Mouse (Mus musculus) lung, postnatal 10 days (tissue): ENCODE measurements at regions not wholly inside any gene's neighbourhood (a gene's known extent, or its start where the extent isn't known, plus 50 kb on each side); places are given as distances from the start of the nearest gene placed in this dataset.
A peak's percentile ranks its signal among the peaks of the same experiment; 100 is the strongest.

ENCODE experiments used
- DNase-seq: peaks from one replicate; pipeline ENCODE4 v3.0.0; 2021

DNA sequence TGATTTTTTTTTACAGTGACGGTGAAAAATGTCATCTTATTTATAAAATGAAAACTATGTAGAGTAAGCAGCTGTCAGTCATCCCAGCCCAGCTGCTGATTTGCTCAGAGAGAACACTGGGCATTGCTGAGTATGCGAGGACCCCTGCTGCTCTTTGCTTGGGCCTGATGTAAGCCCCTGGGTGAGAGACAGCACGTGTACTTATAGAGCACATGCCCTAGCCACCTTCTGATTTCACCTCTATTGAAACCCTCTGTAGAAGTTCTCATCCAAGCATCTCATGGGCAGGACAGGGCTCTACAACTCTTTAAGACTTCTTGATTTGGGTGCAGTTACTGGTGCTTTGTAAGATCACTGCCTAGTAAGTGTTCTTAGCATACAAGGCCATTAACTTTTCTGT lies 182.2 kb downstream of the Rab11fip2 start:
- DNase-seq: no peak

- DNase-seq: no peak
Measured at GRCm38 (mm10) chr19:59784401-59785046, 158.9 kb downstream of the Rab11fip2 start.

DNA sequence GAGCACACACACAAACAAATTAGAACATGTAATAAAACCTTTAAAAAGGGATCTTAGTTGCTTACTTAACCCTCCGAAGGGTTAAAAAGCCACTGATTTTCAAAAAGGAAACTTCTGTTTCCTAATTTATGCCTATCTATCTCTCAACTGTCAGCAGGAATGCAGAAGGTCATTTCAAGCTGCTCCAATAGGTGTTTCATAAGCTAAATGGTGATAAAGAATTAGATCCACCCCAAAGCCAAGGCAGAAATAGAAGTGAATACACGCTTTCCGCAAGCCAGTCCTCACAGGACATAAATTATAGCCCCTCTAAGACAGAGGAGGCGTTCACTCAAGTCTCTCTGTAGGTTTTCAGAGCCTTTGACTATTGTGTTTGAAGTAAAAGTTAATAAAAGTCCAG lies 112.2 kb downstream of the Rab11fip2 start:
- DNase-seq: no peak

DNA sequence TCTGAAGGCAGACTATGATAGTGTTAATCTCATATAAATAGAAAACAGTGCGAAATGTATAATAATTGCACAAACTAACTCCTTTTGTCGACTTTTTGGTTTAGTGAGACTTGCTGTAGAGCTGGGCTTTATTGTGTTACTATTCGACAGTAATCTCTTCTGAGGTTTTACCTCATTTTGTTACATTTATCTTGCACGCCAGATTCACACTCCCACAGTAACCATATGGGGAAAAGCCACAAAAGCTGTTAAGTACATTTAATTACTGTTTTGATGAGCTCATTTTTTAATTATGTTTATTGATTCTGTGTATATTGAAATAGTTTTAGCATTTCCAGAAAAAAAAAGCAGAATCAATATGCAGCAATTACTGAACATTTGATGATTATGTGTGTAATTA lies 106.3 kb downstream of the Rab11fip2 start:
- DNase-seq: no peak

DNA sequence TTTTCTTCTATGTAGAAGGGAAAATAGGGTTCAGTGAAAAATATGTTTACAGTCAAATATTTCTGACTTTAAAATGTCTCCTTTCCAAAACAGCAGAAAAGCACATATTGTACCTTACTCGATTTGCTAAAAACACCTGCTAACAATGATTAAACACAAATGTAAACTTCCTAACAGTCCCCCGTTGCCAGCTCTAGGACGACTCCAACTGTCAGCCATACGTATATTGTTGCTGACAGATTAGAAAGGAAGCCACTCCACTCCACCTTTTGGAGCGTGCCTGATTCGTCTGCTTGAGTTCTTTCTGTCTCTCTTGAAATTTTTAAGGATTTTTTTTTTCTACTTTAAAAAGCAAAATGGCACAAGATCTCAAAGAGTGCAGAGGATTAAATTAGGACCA lies 105.8 kb downstream of the Rab11fip2 start:
- DNase-seq: no peak

GRCm38 (mm10) chr19:59844270-59844669 lies 99.2 kb downstream of the Rab11fip2 start:
- DNase-seq: peak; percentile 72

GRCm38 (mm10) chr19:59846807-59847206 lies 96.6 kb downstream of the Rab11fip2 start:
- DNase-seq: no peak

DNA sequence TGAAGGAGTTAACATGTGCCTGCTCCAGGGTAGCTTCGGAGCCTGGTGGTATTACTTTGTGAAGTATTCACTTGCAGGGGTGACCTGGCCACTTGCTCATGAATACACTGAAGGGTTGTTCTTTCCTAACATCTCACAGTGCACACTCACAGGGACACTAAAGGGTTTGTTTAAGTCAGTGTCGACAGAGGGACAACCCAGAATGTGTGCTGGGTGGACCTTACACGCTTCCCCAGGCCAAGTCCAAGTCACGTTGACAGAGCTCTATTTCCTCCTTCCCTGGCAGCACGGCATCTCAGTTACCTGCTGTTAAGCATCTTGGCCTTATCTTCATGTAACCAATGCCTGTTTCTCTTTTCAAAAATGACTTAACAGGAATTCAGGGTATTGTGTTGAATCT lies 92.8 kb downstream of the Rab11fip2 start:
- no peak for DNase-seq

DNA sequence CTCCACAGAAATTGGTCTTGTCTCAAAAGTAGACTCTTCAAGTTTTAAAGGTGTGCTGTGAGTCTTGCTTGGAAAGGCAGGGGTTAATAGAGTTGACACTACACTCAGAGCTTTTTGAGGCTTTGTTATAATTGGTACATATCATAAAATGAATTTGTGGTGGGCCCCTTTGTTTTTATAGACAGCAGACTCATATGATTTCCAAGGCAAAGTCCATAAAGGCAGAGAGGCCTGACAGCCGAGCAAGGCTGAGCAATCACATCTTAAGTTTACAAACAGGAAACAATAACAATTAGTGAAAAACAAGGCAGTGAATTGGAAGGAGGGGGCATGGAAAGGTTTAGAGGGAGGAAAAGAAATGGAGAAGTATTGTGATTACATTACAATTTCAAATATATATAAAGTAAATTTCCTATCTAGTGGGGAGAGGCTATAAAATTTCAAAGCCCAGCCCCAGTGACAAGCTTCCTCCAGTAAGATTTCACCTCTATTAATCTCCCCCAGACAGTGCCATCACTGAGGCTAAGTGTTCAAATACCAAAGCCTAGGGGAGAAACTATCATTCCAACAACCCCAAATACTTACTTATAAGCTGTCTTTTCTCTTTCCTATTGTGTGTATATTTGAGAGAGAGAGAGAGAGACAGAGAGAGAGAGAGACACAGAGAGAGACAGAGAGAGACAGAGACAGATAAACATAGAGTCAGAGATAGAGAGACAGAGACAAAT lies 91.3 kb downstream of the Rab11fip2 start:
- DNase-seq: no peak
